Mouse (Mus musculus) layer of hippocampus, postnatal 14 days (tissue): ENCODE data around the gene Klf9. TPM values are rescaled to one million over a fixed set of nuclear protein-coding genes. Genes with fewer than 3 reads are reported as not detected.

Experiments used
- DNase-seq, 2 experiments: peaks; one replicate each; pipeline ENCODE4 v3.0.0; 2021 to 2022; ENCODE audit warnings: low spot score in 2 of 2, mixed read lengths in 1 of 2
- total RNA-seq, 2 experiments: library from RNA; stranded (reverse); gene quantifications; 2 replicates each; pipeline ENCODE4 v1.2.3; 2021

Klf9 gene
- total RNA-seq, 2 experiments from 2014 or later: 185 to 203 TPM

DNA sequence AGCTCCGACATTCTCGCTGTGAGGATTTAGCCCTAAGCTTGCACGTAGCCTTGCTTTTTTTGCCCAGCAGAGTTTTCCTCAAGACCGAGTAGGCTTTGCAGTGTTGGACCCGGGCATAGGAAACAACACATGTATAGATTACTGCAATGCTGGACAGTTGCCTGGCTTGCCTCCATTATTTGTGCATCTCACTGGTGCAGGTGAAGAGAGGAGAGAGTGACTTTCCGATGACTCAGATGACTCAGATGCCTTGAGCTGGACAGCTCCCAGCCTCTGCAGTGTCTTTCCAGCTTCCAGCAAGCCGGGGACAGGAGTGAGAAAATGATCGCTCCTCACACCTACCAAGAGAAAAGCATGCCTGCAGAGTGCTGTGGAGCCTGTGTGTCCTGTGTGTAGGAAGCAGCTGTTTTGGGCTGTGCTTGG, 21.4 kb downstream of the Klf9 start:
- DNase-seq: no peak

DNA sequence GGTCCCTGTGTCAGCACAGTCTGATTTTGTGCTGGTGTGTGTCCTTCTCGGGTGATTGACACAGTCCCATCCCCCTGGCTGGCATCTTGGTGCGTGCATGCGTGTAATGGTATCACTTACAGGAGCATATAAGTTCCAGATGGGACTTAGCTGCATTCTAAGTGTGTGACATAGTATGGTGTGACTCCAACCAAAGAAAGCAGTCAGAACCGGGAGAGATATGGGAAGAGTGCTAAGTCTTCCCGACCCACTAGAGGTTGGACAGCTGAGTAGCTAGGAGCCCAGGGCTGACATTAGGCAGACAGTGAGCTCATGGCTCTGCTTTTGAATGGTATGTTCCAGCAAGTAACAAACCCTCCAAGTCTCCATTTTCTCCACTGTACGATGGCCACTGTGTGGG, 21.9 kb downstream of the Klf9 start:
- DNase-seq: no peak

DNA sequence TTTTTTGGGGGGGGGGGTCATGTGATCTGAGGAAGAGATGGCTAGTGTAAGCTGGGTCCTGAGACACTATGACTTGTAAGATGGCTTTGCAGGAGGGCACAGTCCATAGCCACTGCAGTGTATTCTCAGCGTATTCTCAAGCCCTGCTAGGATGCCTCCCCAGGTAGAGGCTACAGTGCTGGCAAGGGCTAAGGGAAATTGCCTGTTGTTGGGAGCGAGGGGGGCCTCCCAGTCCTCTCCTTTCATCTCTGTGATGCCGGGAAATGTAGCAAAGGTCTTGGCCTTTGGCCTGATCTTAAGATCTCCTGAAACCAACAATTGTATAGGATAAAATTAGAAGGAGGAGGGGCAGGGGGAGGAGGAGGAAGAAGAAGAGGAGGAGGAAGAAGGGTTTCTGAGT, 22.3 kb downstream of the Klf9 start:
- DNase-seq: no peak

DNA sequence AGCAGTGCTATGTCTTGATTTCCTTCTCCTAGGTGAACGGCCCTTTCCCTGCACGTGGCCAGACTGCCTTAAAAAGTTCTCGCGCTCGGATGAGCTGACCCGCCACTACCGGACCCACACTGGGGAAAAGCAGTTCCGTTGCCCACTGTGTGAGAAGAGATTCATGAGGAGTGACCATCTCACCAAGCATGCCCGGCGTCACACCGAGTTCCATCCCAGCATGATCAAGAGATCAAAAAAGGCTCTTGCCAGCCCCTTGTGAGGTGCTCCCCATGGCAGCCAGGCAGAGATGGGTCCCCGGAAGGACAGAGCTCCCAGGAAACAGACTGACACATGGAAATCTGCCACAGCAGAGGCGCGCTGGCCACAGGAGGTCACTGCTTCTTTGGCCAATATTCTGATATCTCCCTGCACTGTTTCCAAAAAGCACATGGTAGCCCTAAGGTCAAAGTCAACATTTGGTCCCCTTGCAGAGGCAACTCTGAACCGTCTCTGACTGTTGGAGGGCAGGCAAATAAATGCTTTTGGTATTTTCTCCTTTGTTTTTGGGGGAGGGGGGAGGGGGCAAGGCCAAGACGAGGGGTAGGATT, 23.7 kb downstream of the Klf9 start:
- DNase-seq: no peak

DNA sequence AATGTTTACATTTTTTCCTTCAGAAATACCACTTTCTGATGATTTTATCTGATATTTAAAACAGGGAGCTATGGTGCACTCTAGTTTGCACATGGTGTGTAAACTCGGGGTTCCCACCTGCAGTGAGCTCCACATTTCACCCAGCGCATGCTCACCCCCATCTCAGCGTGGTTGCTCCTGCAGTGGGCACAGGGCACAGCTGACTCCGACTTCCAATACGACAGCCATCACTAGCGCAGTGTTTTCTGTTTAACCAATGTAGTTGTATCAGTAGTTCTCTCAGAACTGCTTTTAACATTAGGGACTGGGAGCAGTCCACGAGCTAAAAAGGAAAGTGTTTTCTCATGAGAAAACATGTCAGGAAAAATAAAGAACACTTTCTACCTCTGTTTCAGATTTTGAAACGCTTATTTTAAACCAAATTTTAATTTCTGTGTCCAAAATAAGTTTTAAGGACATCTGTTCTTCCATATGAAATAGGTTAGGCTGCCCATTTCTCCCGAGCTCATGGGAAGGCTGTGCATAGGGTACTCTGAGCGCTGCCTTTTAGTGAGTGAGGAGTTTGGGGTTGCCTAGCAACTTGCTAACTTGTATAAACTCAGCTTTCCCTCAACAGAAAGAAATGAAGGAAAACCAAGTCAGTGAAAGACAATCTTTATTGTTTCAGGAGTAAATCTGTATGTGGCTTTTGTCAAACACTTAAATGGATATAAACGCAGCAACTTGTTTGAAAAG, 25.7 kb downstream of the Klf9 start:
- DNase-seq: no peak

DNA sequence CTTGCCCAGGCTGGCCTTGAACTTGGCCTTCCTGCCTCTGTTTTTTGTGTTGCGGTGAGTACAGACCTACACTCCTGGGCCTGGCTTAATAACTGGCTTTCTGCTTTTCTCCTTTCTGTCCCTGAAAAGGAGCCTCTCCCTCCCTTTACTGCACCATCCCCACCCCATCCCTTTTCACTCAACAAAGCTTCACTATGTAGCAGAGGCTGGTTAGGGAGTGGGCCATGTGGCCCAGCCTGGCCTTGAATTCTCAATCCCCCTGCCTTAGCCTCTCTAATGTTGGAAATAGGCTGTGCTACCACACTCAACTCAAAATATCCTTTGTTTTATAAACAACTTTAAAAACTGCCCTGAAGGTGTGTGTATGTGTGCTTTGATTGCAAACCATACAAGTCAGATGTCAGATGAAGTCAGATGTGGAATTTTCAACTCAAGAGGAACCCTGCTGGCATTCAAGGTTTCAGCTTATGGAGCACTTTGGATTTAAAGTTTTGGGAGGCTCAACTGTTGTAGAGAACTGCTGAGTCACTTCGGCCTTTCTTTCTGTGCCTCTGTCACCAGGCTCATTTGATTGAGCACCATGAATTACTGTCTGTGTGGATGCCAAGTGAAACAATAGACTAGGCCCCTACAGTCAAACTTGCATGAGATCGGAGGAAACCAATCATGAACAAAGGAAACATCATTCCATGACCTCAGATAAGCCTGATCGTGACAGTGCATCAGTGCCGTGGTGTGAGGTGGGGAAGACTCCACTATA, 28.1 kb downstream of the Klf9 start:
- DNase-seq: no peak

DNA sequence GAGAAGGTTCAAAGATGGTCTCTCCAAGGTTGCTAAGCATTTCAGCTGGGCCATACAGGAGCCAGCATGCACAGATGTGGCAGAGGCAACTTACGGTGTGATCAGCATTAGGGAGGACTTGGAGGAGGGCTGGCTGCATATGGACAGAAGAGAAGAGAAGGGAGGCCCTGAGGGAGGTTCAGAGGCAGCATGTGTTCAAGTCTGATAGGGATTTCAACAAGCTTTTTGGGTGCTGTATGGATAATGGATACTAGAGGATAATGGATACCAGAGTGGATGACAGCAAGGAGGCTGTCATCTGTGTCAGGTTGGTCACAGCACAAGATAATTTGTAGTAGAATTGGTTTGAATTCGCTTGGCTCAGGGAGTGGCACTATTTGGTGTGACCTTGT, 28.6 kb downstream of the Klf9 start:
- no peak for DNase-seq

DNA sequence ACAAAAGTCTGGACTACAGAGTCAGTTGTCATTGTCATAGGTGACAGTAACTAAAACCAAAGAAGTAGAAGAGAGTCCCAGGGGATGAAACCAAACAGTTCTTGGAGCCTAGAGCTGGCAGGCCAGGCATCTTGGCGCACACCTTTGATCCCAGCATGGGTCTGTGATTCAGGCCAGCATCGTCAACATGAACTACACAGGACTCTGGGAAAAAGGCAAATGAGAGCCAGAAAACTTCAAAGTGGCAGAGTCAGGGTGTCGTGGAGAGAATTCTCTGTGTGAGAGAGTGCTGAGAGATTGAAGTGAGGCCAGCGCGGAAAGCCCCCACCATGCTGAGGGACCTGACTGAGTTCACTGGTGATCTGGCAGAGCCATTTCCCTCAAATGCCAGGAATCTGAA, 29.4 kb downstream of the Klf9 start:
- peak in 1 of 2 experiments; percentile 58 for DNase-seq

DNA sequence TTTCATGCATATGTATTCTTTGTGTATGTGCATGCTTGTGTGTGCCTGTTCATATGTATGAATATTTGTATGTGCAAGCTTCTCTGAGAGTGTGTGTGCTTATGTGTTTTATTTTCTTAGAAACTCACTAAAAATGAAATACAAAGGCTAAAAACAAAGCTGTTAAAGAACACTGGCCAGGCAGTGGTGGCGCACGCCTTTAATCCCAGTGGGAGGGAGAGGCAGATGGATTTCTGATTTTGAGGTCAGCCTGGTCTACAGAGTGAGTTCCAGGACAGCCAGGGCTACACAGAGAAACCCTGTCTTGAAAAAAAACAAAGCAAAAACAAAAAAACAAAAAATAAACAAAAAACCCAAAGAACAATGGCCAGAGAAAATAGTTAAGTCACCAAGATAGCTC, 30.1 kb downstream of the Klf9 start:
- DNase-seq: no peak

DNA sequence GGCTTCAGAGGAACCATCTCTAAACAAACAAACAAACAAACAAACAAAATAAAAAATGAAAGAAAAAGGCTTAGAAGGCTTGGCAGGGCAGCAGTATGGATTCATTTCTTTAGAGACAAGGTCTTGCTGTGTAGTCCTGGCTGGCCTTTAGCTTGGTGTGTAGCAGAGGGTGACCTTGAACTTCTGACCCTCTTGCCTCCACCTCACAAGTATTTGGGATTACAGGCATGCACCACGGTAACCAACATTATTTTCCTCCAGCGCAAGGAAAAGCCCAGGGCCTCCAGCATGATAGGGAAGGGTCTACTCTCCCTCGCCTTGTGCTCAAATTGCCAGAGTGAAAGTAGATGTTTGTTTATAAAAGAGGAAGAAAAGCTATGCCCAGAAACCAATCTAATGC, 34.1 kb downstream of the Klf9 start:
- DNase-seq: no peak

DNA sequence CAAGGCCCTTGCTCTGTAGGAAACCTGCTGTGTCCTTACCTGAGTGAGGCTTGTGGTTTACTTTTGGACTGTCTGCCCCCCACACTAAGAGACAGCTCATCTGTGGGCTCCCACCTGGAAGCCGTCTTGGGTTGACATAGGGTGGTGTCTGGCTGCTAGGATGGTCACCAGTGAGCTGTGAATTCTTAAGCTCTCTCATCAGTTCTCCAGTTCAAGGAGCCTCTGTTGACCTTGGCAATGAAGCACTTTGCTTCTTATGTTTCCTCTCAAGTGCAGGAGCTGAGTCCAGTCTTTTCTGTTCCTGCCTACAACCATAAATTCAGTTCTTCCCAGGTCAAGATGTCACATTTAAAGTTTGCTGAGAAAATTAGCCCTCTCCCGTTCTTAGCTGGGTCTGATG, 34.5 kb downstream of the Klf9 start:
- DNase-seq: no peak

DNA sequence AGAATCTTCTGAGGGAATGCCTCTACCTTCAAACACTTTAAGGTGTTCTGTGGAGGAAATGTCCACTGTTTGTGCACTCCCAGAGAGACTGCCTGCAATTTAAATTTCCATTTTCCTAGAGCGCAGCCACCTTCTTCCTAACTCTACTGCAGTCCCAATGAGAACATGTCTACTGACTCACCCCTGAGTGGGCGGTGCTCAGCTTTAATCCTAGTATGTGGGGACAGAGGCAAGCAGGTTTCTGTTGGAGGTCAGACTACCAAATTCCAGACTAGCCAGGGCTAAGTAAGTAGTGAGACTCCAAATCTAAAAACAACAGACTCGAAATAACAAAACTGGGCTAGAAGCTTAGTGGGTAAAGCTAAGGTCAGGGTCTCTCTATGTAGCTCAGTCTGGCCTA, 37.5 kb downstream of the Klf9 start:
- DNase-seq: no peak

DNA sequence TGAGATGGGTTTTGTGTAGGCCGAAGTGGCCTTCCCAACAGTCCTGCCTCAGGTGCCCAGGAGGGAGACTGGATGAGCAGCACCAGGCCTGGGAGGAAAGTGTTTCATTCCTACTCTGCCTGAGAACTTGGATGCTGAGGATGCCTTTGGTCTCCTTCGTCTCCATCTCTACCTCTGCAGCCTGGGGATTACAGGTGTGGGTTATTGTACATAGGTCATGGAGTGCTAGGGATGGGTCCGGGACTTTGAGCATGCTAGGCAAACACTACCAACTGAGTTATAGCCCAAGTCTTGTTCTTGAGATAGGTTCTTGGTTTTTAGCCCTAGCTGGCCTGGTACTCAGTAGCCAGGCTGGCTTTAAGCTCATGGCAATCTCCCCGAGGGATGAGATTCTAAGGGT, 42.5 kb downstream of the Klf9 start:
- no peak for DNase-seq

DNA sequence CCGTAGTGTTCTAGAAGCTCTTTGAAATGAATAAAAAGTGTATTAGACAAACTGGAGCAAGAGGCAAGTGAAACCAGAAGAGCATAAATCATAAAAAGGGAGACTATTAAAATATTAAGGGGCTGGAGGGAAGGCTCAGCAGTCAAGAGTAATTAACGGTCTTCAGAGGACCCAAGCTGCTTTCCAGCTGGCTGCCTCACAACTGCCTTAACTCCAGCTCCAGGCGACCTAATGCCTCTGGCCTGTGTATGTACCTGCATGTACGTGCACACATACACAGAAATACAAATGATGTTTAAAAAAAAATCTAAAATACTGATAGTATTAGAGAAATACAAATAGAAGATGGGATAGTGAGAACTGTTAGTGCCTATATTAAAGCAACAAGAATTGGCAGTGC, 43.0 kb downstream of the Klf9 start:
- no peak for DNase-seq

DNA sequence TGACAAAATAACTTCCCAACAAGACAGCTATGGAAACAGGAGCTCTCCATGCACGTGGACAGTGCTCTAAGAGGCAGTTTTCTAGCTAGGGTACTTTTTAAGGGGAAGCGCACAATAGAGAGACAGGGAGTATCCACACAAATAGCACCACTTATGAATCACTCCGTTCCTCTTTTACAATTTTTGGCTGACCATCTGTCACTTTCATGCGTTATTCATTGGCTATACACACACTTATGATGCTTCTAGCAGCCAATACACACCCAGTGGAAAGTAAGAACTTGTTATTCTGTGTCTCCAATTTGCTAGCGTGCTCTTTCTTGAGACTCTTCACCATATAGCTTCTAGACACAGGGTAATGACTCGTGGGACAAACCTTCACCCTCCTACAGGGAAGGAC, 46.7 kb downstream of the Klf9 start:
- DNase-seq: no peak

DNA sequence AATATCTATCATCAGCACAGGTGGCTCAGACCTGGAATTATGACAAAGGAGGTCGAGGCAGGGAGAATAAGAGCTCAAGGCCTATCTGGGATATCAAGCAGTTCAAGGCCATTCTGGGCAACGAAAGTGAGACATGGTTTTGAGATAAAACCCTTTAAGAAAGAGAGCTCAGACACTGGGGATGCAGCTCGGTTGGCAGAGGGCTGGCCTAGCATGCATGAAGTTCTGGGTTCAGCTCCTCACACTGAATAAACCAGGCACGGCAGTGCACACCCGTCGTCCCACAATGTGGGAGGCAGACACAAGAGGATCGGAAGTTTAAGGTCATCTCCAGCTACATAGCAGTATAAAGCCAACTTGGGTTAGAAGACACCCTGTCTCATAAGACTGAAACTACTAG, 48.0 kb downstream of the Klf9 start:
- DNase-seq: no peak

DNA sequence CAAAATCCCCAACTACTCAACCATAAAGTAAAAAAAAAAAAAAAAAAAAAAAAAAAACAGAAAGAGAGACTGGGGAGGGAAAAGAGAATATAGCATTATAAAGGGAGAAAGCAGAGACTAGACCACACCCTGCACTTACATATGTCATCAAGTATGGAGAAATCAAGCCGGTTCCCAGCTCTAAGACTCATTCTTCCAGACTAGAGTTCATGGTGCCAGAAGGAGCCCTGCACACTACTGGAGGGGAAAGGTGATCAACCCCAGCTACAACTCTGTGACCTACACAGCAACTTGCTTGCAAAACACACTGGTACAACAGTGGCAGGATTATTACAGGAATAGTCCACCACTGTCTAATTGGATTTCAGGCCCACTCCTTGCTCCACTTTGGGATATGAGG, 48.7 kb downstream of the Klf9 start:
- DNase-seq: no peak

DNA sequence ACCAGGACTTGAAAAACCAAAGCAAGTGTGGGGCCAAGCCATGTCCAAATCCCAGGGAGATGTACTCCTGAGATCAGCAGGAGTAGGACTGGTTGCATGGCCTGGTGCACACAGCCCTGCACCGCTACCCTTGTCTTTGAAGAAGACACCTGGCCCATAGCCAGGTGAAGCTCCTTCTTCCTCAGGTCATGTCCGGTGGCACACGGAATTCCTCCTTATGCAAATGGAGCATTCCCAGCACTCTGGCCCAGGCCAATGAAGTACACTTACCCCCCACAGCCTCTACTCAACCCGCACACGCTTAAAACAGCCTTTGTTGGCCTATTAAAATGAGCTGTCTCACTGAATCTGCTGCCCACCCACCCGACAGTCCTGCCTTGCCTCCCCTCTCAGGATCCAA, 50.5 kb downstream of the Klf9 start:
- DNase-seq: no peak

DNA sequence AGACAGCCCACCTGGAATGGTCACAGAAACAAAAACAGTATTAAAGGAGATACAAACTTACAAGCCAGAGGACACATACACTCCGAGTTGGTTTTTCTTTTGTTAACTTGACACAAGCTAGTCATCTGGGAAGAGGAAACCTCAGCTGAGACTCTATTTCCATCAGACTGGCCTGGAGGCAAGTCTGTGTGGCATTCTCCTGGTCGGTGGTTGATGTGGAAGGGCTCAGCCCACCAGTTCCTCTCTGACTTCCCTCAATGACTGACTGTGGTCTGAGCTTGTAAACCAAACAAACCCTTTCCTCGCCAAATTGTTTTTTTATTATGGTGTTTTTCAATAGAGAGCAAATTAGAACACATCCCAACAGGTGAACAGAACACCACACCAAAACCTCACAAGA, 52.0 kb downstream of the Klf9 start:
- no peak for DNase-seq

DNA sequence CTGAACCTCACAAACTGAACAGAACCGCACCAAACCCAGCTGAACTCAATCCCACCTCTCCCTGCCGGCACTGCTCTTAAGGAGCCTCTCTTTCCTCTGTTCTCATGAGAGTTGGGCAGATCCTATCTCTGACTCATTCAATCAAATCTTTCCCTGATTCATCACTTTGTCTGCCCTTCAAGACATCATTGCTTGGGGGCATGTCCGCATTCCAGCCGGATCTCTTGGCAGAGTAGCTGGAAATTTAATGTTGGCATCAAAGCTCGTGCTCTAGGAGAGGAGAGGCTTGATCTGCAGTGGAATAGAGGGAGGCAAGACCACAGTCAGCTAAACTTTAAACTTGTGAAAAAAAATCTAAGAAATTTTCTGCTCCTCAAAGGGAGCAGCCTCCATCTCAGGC, 61.1 kb downstream of the Klf9 start:
- no peak for DNase-seq

DNA sequence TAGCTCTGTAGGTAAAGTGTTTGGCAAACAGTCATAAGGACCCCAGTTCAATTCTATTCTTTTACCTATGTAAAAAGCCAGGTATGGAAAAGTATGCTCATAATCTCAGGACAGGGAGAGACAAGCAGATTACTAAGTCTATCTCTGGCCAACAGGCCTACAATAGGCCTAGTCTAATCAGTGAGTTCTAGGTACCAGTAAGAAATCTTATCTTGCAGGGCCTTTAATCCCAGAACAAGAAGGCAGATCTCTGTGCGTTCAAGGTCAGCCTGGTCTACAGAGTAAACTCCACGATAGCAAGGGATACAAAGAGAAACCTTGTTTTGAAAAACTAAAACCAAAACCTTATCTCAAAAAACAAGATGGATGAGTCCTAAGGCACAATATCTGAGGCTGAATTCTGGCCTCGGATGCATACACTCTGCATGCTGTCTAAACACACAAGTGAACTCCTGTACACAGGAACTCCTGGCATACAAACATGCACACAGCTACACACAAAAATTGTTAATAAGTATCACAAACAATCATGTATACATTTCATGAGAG, 62.6 kb downstream of the Klf9 start:
- DNase-seq: no peak

DNA sequence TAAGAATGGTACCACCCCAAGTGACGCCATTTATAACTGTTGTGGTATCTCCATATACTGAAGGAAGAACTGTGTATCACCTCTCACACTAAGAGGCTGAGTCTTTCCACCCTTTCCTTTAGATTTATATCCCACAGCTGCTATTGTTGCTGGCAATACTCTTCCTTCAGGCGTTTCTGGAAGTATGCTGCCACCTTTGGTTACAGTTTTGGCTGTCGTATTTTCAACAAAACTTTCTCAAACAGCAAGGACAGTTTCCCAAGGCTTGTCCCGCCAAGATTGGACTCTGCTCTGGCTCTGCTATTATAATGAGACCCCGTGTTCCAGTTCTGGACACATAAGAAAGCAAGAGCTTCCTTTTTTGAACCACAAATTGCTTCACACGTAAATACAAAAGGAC, 70.3 kb downstream of the Klf9 start:
- DNase-seq: no peak
